Mouse (Mus musculus) A20 (cell line): ENCODE measurements around the gene Pigv.
"Not testable (repeated sequence)": the region's sequence is repeated elsewhere in the genome, so short reads cannot be mapped to it uniquely, and the experiment has no call there.

Experiments used
- DNase-seq: peaks from one replicate; pipeline ENCODE4 v3.0.0-alpha.2; 2011; ENCODE audit warnings: low read depth, low spot score

Pigv gene

GRCm38 (mm10) chr4:133649464-133649863, 23.0 kb downstream of the Pigv start:
- not testable (repeated sequence) for DNase-seq

DNA sequence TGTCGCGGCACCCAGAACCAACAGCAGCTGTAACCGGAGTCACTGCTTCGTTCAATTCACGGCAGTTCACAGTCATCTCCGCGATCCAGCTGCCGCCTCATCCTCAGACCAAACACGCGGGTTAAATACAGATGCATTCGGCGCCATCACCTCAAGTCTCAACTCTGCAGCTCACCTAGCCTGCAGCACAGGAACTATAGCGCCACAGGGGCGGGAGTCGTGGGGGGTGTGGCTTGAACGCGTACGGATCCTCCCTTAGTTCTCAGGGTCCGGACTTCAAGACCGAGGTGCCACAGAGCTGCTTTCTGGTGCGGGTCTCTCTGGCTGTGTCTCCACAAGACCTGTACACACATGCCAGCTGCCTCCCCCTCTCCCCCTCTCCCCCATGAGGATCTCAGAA, 26.8 kb downstream of the Pigv start:
- no peak for DNase-seq

GRCm38 (mm10) chr4:133645195-133645594, 27.3 kb downstream of the Pigv start:
- DNase-seq, result no peak

- DNase-seq, result no peak
Measured at GRCm38 (mm10) chr4:133634043-133634410, 38.4 kb downstream of the Pigv start.

GRCm38 (mm10) chr4:133633332-133634042, 39.0 kb downstream of the Pigv start:
- DNase-seq, result peak; percentile 86

DNA sequence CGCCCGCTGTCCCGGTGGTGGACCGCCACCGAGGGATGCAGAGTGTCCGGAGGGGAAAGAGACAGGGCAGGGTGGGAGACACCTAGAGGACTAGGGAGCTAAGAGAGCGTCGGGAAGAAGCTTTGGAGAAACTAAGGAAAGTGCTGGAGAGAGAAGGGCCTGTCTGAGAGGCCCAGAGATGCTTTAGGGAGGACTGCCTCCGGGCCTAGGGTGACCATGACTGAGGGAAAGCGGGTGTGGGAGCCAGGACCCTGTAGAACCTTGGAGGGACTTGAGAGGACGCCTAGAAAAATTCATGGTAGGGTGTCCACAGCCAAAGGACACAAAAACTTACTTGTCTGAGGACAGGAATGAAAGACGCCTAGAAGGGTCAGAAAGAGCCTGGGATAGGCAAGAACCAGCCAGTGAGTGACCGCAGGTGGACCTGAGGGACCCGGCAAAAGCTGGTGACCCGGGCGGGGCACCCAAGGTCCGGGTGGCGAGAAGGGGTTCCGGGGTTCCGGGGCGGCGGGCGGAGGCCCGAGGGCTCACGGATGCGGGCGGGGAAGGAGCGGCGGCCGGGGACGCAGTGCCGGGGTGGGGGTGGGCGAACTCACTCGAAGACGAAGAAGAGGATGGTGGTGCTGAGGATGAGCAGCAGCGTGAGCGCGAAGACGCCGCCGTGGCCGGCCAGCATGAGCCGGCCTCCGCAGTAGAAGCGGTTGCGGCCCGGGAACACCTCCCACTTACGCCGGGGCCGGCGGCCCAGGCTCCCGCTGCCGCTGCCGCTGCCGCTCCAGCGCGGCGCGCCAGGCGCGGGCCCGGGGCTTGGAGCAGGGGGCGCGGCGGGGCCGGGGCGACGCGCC, 39.7 kb downstream of the Pigv start:
- peak; percentile 66 for DNase-seq

DNA sequence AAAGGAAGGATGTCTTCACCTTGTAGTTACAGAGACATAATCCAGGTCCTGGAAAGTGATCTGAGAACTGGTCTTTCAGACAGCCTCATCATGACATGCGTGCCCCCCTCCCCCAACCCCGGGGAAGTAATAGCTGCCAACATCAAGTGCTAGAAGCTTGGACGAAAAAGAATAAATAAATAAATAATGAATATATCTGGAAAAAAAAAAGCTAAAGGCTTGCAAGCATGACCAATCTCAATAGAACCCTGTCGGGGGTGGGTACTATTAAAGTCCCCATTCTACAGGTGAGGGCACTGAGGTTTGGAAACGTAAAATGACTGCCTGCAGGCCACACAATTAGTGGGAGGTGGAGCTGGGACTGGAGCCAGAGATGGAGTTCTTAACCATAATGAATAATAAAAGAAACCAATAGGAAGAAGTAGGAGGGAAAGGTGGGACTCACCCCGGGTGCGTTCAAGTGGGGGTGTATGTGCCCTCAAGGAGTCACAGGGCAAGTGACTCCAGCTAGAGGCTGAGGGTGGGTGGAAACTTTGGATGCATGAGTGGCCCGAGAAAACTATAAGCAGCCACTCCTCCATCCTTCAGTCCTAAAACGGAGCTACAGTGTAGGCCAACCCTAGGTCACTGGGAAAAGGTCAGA, 40.6 kb downstream of the Pigv start:
- DNase-seq, result no peak

DNA sequence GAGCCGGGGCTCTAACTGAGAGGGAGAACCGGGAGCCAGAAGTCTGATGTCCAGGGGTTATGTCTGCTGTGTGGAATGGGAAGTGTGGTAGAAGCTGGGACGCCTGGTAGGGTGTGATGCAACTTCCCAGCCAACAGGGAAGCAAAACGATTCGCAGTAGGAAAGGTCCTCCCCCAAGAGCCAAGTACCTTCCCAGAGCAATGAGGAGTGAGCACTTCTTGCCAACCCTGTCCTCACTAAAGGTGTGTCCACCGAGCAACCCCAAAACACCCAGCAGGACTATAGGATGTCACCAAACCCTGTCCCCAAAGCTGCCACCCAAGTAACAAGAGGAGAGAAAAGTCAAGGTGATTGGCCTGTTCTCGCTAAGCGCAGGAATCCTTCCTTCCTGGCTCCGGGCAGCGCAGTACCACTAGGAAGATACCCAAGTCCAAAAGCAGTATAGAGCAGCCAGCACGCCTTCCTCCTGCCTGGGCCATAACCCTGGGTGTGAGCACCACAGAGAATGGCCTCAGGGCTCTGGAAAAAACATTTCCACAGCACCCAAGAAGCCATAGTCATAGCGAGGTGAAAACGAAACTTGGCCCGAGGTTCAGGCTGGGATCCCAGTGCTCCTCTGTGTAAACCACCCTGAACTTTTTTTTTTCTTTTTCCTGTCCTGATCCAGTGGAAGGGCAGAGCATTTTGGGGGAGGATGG, 41.2 kb downstream of the Pigv start:
- DNase-seq, result no peak

DNA sequence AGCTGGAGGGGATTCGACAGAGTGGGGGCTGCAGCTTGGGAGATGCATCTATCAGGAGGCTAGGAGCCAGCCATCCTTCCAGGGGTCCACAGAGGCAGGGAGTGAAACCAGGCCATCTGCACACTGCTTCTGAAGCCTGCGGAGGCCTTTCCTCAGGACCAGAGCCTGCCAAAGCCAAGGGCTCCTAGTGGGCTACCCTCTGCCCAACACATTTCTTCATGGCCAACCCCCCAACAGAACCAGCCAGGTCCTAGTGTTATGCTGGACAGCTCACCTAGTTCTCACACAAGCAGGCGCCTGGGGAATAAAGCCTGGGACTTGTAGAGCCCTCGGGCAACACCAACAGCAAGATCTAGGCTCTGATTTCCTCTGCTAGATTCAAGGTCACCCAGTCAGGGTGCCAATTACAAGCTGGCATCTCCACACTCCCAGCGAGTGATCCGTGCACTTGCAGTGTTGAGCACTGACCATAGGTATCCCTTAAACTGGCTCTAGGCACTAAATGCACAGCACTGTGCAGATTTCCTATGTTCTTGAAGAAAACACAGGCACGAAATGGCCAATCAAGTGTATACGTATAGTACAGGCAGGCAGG, 42.0 kb downstream of the Pigv start:
- no peak for DNase-seq

DNA sequence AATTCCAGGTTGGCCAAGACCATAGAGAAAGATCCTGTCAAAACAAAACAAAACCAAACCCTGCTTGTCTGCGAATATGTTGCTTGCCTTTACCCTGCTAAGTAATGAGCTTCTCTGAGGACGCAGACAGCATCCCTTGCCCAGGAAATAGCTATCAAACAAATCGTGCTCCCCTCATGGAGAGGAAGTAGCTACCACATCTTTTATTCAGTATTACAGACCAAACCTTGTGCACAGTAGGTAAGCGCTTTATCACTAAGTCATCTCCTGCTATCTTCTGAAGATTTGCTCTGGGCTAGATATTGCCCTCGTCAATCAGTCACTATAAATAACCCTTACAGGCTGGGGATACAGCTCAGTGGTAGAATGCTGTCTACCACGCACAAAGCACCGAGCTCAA, 43.3 kb downstream of the Pigv start:
- DNase-seq, result peak; percentile 39

- DNase-seq, result peak; percentile 54
Measured at GRCm38 (mm10) chr4:133628517-133628916, 43.9 kb downstream of the Pigv start.

DNA sequence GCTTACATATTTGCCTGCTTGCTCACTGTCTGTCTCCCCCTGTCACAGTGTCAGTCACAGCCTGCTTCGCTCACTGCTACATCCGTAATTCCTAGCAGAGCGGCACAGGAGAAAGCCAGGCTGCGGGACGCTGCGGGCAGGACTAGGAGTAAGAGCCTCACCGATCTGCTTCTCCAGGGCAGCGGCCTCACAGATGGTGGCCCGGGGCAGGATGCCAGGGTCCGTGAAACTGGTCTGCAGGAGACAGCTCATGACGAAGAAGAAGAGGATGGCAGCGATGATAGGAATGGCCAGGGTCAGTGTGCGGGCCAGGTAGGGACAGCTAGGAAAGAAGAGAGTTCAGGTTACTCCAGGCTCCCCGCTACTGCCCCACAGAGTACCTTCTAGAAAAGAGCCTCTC, 45.4 kb downstream of the Pigv start:
- no peak for DNase-seq

GRCm38 (mm10) chr4:133626621-133627020, 45.8 kb downstream of the Pigv start:
- DNase-seq, result no peak

- no peak for DNase-seq
Measured at GRCm38 (mm10) chr4:133626221-133626620, 46.2 kb downstream of the Pigv start.

- peak; percentile 71 for DNase-seq
Measured at GRCm38 (mm10) chr4:133625621-133626071, 46.8 kb downstream of the Pigv start.

DNA sequence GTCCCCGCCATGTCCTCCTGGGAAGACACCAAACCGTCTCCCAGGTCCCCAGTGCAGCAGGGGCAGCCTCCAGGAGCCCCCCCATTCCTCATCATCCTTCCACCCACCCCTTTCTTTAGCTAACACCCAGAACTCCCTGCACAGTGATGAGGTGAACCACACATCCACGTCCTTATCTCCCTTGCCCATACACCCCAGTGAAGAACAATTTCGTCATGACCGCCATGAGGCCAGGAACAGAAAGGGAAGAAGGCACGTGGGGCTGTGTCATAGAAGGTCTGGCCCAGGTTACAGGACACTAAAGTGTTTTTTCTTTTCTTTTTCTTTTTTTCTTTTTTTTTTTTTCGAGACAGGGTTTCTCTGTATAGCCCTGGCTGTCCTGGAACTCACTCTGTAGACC, 47.6 kb downstream of the Pigv start:
- DNase-seq, result no peak

- DNase-seq, result peak; percentile 85
Measured at GRCm38 (mm10) chr4:133622161-133622695, 50.2 kb downstream of the Pigv start.

- peak; percentile 49 for DNase-seq
Measured at GRCm38 (mm10) chr4:133620668-133621067, 51.8 kb downstream of the Pigv start.

DNA sequence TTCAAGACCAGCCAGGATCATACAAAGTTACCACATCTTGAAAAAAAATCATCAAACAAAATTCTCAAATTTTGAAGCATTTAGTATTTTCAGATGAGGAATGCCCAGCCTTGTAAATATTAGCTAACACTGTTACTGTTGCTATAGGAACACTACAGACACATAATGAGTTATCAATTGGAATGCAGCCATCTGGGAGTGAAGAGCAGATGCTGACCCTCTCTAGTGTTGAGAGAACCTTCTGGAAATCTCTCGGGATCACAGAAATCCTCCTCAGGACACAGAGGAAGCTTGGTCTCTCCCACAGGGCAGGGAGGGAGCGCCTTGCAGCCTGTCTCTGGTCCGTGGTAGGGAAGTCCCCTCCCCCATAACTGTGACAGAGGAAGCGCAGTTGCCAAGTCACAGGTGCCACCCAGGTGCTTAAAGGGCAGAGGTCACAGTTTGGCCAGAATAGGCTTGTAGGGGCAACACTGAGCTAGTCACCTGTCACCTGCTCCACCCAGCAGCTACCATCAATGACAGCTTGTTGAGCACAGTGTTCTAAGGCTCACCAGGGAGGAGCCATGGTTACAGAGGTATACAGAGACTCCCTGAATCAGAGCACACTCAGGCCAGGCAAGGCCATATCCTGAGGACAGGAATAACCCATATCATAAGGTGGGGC, 52.8 kb downstream of the Pigv start:
- DNase-seq, result peak; percentile 89

- no peak for DNase-seq
Measured at GRCm38 (mm10) chr4:133617936-133618335, 54.5 kb downstream of the Pigv start.

DNA sequence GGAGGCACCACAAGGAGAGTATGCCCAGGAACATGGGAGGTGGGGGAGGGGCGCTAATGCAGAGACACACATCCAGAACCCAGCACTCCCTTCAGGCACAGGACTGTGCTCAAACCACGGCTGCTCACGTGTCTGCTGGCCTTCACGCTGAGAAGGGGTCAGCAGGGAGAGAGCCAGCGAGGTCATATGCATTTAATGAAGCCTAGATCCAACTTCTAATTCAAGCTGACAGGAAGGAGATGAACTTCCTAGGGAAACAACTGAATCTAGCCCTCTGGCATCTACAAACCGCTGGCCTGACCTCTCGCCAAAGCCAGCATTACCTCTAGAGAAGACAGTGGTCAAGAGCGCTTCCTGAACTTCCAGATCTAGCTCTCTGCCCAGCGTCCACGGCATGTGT, 57.0 kb downstream of the Pigv start:
- DNase-seq, result no peak
